Mouse (Mus musculus): ENCODE measurements at regions not wholly inside any gene's neighbourhood (a gene's known extent, or its start where the extent isn't known, plus 50 kb on each side); places are given as distances from the start of the nearest gene placed in this dataset.
A peak's percentile ranks its signal among the peaks of the same experiment; 100 is the strongest.

DNA sequence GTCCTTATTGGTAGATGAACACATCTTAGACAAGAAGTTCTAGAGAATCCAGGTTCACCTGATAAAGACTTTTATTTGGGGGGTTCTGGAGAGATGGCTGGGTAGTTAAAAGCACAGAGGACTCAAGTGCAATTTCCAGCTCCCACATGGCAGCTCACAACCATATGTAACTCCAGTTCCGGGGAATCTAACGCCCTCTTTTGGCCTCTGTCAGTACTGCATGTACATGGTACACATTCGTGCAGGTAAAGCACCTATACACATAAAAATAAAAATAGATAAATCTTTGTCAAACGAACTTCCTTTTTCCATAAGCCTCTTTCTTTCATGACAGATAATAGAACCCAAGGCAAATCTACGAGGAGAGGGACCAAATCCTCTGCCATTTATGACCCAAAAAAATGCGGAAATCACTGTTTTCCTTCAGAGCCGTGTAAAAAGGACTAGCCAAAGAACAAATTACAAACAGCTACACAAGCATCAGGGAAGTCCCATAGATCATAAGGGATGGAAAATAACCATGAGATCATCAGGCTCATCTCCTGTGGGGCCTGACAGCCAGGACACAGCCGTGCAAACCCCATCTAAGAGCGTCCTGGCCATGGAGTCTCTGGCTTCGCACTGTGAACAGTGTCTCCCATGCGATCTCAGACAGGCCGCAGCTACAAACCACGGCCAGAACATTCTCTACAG is 107.4 kb downstream of the Zfp36l1 start:
- WGBS, result 89% methylated on average over 13 of the region's 13 CpGs
- H3K9me3 ChIP-seq (ENCODE audit: low read length), result no peaks in the 10 kb centered on the region
- H3K4me1 ChIP-seq (ENCODE audit: insufficient read depth, low read length), result peaks cover 15% of the 10 kb centered on the region
- no peak overlapping the region for H3K4me3 ChIP-seq (ENCODE audit: low read length)
- H3K9ac ChIP-seq (replicated peaks; ENCODE audit: low read length), result no peak overlapping the region
- no peaks in the 10 kb centered on the region for H3K36me3 ChIP-seq (ENCODE audit: insufficient read depth, low read length)
- H3K4me2 ChIP-seq (replicated peaks; ENCODE audit: low read depth, low read length), result no peak overlapping the region
- no peaks in the 10 kb centered on the region for H3K27me3 ChIP-seq (ENCODE audit: insufficient read depth, low read length)
- H3K27ac ChIP-seq (ENCODE audit: low read length), result no peak overlapping the region
- ATAC-seq (ENCODE audit: low FRiP score, low TSS enrichment), result no peak

DNA sequence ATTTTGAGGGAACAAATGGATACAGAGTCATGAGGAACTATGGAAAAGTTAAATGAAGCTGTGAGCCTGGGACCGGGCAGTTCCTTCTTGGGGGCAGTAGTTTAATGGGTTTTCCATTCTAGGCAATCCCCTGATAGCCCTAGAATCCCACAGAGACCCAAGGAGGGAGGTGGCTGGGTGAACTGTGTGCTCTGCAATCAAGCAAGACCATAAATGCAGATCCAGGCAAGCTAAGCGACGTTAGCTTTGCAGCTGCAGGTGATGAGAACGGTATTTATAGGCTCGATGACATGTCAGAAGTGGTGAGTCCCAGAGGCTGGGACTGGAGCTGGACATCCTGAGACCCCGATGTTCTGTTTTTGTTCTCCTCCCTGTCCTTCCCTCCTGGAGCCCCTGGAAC is 108.2 kb downstream of the Zfp36l1 start:
- ATAC-seq (ENCODE audit: low FRiP score, low TSS enrichment), result no peak
- WGBS, result 47% methylated on average over 6 of the region's 6 CpGs

GRCm38 (mm10) chr12:80003486-80003885 is 109.3 kb downstream of the Zfp36l1 start:
- no peak overlapping the region for H3K9ac ChIP-seq (replicated peaks; ENCODE audit: low read length)
- no peak overlapping the region for H3K27ac ChIP-seq (ENCODE audit: low read length)
- H3K4me3 ChIP-seq (ENCODE audit: low read length), result no peak overlapping the region
- ATAC-seq (ENCODE audit: low FRiP score, low TSS enrichment), result no peak
- no peaks in the 10 kb centered on the region for H3K27me3 ChIP-seq (ENCODE audit: insufficient read depth, low read length)
- WGBS, result 76% methylated on average over 12 of the region's 12 CpGs
- peaks cover 22% of the 10 kb centered on the region for H3K4me1 ChIP-seq (ENCODE audit: insufficient read depth, low read length)
- no peak overlapping the region for H3K4me2 ChIP-seq (replicated peaks; ENCODE audit: low read depth, low read length)
- no peaks in the 10 kb centered on the region for H3K9me3 ChIP-seq (ENCODE audit: low read length)
- no peaks in the 10 kb centered on the region for H3K36me3 ChIP-seq (ENCODE audit: insufficient read depth, low read length)

More for the DNA sequence above, 108.2 kb downstream of the Zfp36l1 start:
- Histone ChIP-seq H3K4me1 (ENCODE audit: insufficient read depth, low read length) (peaks cover 15% of the 10 kb centered on the region), H3K27me3 (ENCODE audit: insufficient read depth, low read length) (no peaks in the 10 kb centered on the region), H3K9ac (replicated peaks; ENCODE audit: low read length) (no peak overlapping the region), H3K4me3 (ENCODE audit: low read length) (no peak overlapping the region), H3K4me2 (replicated peaks; ENCODE audit: low read depth, low read length) (no peak overlapping the region), H3K27ac (ENCODE audit: low read length) (no peak overlapping the region), H3K36me3 (ENCODE audit: insufficient read depth, low read length) (no peaks in the 10 kb centered on the region), H3K9me3 (ENCODE audit: low read length) (no peaks in the 10 kb centered on the region)

- no peaks in the 10 kb centered on the region for H3K27me3 ChIP-seq (ENCODE audit: insufficient read depth, low read length)
- no peak overlapping the region for H3K4me3 ChIP-seq (ENCODE audit: low read length)
- ATAC-seq (ENCODE audit: low FRiP score, low TSS enrichment), result no peak
- 61% methylated on average over 13 of the region's 13 CpGs for WGBS
- H3K9me3 ChIP-seq (ENCODE audit: low read length), result no peaks in the 10 kb centered on the region
- no peaks in the 10 kb centered on the region for H3K36me3 ChIP-seq (ENCODE audit: insufficient read depth, low read length)
- peak overlapping the region; percentile 86 for H3K27ac ChIP-seq (ENCODE audit: low read length)
- no peak overlapping the region for H3K4me2 ChIP-seq (replicated peaks; ENCODE audit: low read depth, low read length)
- no peak overlapping the region for H3K9ac ChIP-seq (replicated peaks; ENCODE audit: low read length)
- peaks cover 26% of the 10 kb centered on the region for H3K4me1 ChIP-seq (ENCODE audit: insufficient read depth, low read length)
These were observed 110.2 kb downstream of the Zfp36l1 start for GRCm38 (mm10) chr12:80002474-80003125.

- H3K4me2 ChIP-seq (replicated peaks; ENCODE audit: low read depth, low read length), result no peak overlapping the region
- no peaks in the 10 kb centered on the region for H3K9me3 ChIP-seq (ENCODE audit: low read length)
- H3K27ac ChIP-seq (ENCODE audit: low read length), result peak overlapping the region; percentile 86
- H3K27me3 ChIP-seq (ENCODE audit: insufficient read depth, low read length), result no peaks in the 10 kb centered on the region
- 43% methylated on average over 2 of the region's 2 CpGs for WGBS
- H3K4me1 ChIP-seq (ENCODE audit: insufficient read depth, low read length), result peaks cover 27% of the 10 kb centered on the region
- peak; percentile 73 for ATAC-seq (ENCODE audit: low FRiP score, low TSS enrichment)
- H3K4me3 ChIP-seq (ENCODE audit: low read length), result no peak overlapping the region
- H3K9ac ChIP-seq (replicated peaks; ENCODE audit: low read length), result no peak overlapping the region
- no peaks in the 10 kb centered on the region for H3K36me3 ChIP-seq (ENCODE audit: insufficient read depth, low read length)
These were observed 111.0 kb downstream of the Zfp36l1 start for GRCm38 (mm10) chr12:80001794-80002193.

GRCm38 (mm10) chr12:79999868-80000370 is 112.9 kb downstream of the Zfp36l1 start:
- Histone ChIP-seq H3K4me3 (ENCODE audit: low read length) (no peak overlapping the region), H3K27me3 (ENCODE audit: insufficient read depth, low read length) (no peaks in the 10 kb centered on the region), H3K36me3 (ENCODE audit: insufficient read depth, low read length) (no peaks in the 10 kb centered on the region), H3K4me1 (ENCODE audit: insufficient read depth, low read length) (peaks cover 27% of the 10 kb centered on the region), H3K9ac (replicated peaks; ENCODE audit: low read length) (no peak overlapping the region), H3K27ac (ENCODE audit: low read length) (peak overlapping the region; percentile 30; the same call in 1 of the 2 replicates), H3K4me2 (replicated peaks; ENCODE audit: low read depth, low read length) (no peak overlapping the region), H3K9me3 (ENCODE audit: low read length) (no peaks in the 10 kb centered on the region)
- no peak for ATAC-seq (ENCODE audit: low FRiP score, low TSS enrichment)
- WGBS, result 78% methylated on average over 7 of the region's 7 CpGs

- Histone ChIP-seq H3K36me3 (ENCODE audit: insufficient read depth, low read length) (no peaks in the 10 kb centered on the region), H3K27ac (ENCODE audit: low read length) (peak overlapping the region; percentile 87), H3K27me3 (ENCODE audit: insufficient read depth, low read length) (no peaks in the 10 kb centered on the region), H3K9me3 (ENCODE audit: low read length) (no peaks in the 10 kb centered on the region), H3K4me3 (ENCODE audit: low read length) (no peak overlapping the region), H3K9ac (replicated peaks; ENCODE audit: low read length) (no peak overlapping the region), H3K4me2 (replicated peaks; ENCODE audit: low read depth, low read length) (no peak overlapping the region), H3K4me1 (ENCODE audit: insufficient read depth, low read length) (peaks cover 37% of the 10 kb centered on the region)
- no peak for ATAC-seq (ENCODE audit: low FRiP score, low TSS enrichment)
- 56% methylated on average over 5 of the region's 5 CpGs for WGBS
These were observed 114.0 kb downstream of the Zfp36l1 start for GRCm38 (mm10) chr12:79998788-79999187.

- no peak for ATAC-seq (ENCODE audit: low FRiP score, low TSS enrichment)
- no peak overlapping the region for H3K4me2 ChIP-seq (replicated peaks; ENCODE audit: low read depth, low read length)
- H3K36me3 ChIP-seq (ENCODE audit: insufficient read depth, low read length), result no peaks in the 10 kb centered on the region
- peaks cover 42% of the 10 kb centered on the region for H3K4me1 ChIP-seq (ENCODE audit: insufficient read depth, low read length)
- 74% methylated on average over 2 of the region's 2 CpGs for WGBS
- H3K27me3 ChIP-seq (ENCODE audit: insufficient read depth, low read length), result no peaks in the 10 kb centered on the region
- peak overlapping the region; percentile 87 for H3K27ac ChIP-seq (ENCODE audit: low read length)
- H3K4me3 ChIP-seq (ENCODE audit: low read length), result no peak overlapping the region
- H3K9ac ChIP-seq (replicated peaks; ENCODE audit: low read length), result no peak overlapping the region
- H3K9me3 ChIP-seq (ENCODE audit: low read length), result no peaks in the 10 kb centered on the region
These were observed 114.5 kb downstream of the Zfp36l1 start for GRCm38 (mm10) chr12:79998339-79998738.

DNA sequence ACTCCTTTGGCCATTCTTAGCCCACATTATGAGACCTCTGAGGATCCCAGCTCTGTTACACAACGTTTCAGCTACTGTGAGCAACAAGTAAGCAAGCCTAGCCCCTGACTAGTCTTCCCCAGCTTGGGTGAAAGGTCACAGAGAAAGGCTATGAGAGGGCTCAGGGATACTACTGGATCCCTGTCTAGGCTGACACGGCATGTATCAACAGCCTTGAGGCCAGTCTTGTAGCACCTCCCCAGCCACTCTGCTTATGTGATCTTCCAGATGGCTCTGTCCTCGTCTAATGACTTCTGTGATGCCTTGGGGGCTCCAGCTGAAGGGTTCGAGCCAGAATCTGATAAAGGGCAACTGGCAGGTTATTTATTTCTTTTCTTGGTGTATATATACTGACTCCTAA is 115.6 kb downstream of the Zfp36l1 start:
- Histone ChIP-seq H3K9me3 (ENCODE audit: low read length) (no peaks in the 10 kb centered on the region), H3K36me3 (ENCODE audit: insufficient read depth, low read length) (no peaks in the 10 kb centered on the region), H3K4me2 (replicated peaks; ENCODE audit: low read depth, low read length) (no peak overlapping the region), H3K27ac (ENCODE audit: low read length) (no peak overlapping the region), H3K9ac (replicated peaks; ENCODE audit: low read length) (no peak overlapping the region), H3K4me1 (ENCODE audit: insufficient read depth, low read length) (peaks cover 42% of the 10 kb centered on the region), H3K4me3 (ENCODE audit: low read length) (no peak overlapping the region), H3K27me3 (ENCODE audit: insufficient read depth, low read length) (no peaks in the 10 kb centered on the region)
- whole genome bisulfite sequencing, result 52% methylated on average over 4 of the region's 4 CpGs
- ATAC-seq (ENCODE audit: low FRiP score, low TSS enrichment), result no peak

- H3K9me3 ChIP-seq (ENCODE audit: low read length), result no peaks in the 10 kb centered on the region
- no peak overlapping the region for H3K4me3 ChIP-seq (ENCODE audit: low read length)
- H3K4me2 ChIP-seq (replicated peaks; ENCODE audit: low read depth, low read length), result no peak overlapping the region
- WGBS, result 96% methylated on average over 4 of the region's 4 CpGs
- ATAC-seq (ENCODE audit: low FRiP score, low TSS enrichment), result no peak
- H3K27me3 ChIP-seq (ENCODE audit: insufficient read depth, low read length), result no peaks in the 10 kb centered on the region
- H3K36me3 ChIP-seq (ENCODE audit: insufficient read depth, low read length), result no peaks in the 10 kb centered on the region
- no peak overlapping the region for H3K9ac ChIP-seq (replicated peaks; ENCODE audit: low read length)
- H3K4me1 ChIP-seq (ENCODE audit: insufficient read depth, low read length), result peaks cover 44% of the 10 kb centered on the region
- no peak overlapping the region for H3K27ac ChIP-seq (ENCODE audit: low read length)
These were observed 117.2 kb downstream of the Zfp36l1 start for GRCm38 (mm10) chr12:79995521-79996094.

Data from kidney, embryonic 16.5 days (tissue).